Mouse (Mus musculus): Measurements from ENCODE around the gene Nup88.

The Nup88 gene

GRCm38 (mm10) chr11:70969821-70970559 is at the start of gene Nup88, which contains the start of gene Rpain:
Gene Nup88 (minus strand): TSS chr11:70969973.
Gene Rpain (plus strand): TSS chr11:70970213.
- DNase-seq (ENCODE audit: low read depth, low spot score), result peak; percentile 97

DNA sequence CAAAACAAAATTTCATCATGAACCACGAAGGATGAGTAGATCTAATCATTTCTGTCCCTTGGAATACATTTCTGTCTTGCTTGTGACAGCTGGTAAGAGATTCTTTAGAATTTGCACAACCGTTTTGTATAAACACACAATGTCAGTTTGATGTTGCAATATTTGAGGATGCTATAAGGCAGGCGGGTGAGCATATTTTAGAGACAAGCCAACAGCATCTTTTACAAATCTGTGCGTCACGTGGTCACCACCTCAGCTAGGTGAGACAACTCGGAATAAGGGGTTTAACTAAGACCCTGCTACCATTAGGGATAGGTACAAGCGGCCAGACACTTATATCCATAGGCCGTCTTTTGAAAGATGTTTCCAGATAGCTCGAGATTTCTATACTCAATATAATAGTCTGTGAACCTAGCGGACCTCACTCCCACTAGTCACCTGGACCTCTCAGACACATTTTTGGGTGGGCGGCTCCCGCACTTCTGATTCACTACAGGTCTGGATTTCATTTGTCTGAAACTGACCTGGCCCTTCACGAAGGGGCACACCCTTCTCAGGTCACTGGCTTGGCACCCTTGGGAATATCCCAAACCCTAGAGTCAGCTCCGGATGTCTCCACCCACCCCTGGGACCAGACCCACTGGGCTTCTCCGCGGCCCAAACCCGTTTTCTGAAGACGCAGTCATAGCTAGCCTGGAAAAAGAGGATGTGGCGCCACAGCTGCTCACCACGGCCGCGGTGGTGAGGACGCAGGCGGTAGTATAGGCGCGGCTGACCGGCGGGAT is 48.8 kb upstream of the Nup88 start:
- no peak for DNase-seq (ENCODE audit: low read depth, low spot score)

DNA sequence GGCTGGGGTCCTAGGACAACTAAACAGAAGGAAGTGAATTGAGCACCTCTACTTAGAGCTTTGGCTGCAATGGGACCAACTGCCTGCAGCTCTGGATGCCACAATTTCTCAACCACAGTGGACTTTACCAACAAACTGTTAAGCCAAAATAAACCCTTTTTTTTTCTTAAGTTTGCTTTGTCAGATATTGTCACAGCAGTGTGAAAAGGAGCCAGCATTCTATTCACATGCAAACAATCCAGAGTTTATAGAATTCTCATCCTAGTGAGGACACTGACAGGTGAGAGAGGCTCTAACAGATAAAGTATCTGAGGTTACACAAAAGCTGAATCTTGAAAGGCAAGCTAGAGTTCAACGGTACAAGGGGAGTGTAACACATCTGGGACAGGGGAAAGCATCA is 47.3 kb upstream of the Nup88 start:
- no peak for DNase-seq (ENCODE audit: low read depth, low spot score)

DNA sequence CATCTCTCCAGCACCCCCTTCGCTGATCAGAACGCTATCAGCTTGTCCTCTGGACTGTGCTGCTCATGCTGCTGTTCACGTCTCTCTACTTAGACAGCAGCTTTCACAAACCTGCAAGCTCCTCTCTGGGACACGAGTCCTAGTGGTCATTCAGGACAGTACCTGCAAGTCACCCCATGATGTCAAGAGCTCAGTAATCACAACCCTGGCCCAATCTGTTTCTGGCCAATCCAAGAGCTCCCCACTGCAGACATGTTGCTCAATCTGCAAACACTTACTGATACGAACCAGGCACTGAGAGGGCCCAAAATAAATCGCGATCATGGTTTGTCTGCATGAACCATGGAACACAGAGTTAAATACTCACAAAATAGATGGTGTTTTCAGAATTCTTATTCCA is 43.0 kb upstream of the Nup88 start:
- DNase-seq (ENCODE audit: low read depth, low spot score), result no peak

GRCm38 (mm10) chr11:71008321-71008720 is 38.5 kb upstream of the Nup88 start:
- DNase-seq (ENCODE audit: low read depth, low spot score), result no peak

DNA sequence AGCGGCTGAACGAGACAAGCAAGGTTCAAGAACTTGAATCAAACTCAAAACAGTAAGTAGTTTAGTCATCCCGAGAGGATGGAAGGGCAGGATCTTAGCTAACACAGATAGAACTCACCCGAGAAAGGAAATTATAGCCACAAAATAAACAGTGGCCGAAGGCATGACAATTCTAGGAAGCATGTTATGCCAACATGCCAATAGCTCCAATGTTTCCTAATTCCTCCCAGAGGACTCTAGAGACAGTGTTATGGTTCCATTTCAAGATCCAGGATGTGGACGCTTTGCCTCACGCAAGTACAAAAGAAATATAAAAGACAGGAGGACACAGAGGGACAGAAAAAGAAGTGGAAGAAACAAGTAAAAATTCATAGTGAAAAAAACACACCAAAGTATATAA is 38.1 kb upstream of the Nup88 start:
- DNase-seq (ENCODE audit: low read depth, low spot score), result no peak

GRCm38 (mm10) chr11:71007026-71007425 is 37.3 kb upstream of the Nup88 start:
- no peak for DNase-seq (ENCODE audit: low read depth, low spot score)

GRCm38 (mm10) chr11:71005046-71005445 is 35.3 kb upstream of the Nup88 start:
- DNase-seq (ENCODE audit: low read depth, low spot score), result peak; percentile 21

DNA sequence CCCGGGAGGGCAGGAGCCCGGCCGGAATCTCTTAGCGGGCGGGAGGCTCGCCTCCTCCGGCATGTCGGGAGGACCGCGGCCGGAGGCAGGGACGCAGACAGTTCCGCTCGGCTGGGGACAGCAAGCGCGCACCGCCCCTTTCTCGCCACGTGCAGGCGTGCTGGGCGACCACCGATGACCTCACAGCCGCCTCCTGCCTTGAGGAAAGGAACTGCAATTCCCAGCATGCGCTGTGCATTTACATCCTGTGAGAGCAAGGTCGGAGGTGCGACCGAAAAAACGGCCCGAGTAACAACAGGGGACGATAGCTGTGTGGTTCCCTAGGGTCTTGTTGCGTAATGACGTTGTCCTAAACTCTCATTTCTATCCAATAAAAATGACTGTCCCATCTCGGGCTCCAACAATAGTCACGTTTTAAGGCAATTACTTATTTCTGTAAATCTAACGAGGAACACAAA is 34.6 kb upstream of the Nup88 start, which contains the start of gene Dhx33:
Dhx33 (minus strand) TSS at position 122 of the 458 bp plus-strand sequence.
- DNase-seq (ENCODE audit: low read depth, low spot score), result peak; percentile 98

DNA sequence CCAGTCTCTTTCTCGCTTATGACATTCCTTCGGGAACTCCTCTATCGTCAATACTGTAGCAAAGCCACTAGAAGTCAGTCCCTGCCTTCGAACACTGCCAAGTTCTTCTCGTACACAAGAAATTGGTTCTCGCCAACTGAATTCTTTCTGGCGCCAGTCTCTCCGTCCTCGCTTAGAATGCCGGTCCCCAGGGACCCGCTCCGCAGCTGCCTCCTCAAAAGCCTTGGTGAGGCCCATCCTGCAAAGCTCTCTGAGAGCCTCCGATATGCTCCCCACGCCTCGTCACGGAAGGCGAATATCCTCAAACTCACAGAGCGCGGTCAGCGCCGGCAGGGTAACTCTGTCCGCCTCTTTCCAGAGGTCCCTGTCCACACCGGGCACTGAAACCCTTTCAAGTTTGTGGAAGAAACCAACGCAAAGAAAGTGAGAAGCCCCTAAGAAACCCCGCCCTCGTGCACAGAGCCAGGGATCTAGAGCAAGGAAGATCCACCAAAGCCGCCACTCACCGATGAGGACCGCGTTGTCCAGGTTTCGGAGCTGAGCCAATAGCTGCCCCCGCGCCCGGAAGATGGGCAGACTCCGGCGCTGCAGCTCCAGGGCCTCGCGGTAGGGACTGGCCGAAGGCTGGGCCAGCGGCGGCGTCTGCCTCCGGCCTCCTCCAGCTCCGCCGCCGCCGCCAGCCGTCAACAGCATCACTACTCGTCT is 34.0 kb upstream of the Nup88 start:
- DNase-seq (ENCODE audit: low read depth, low spot score), result peak; percentile 27

DNA sequence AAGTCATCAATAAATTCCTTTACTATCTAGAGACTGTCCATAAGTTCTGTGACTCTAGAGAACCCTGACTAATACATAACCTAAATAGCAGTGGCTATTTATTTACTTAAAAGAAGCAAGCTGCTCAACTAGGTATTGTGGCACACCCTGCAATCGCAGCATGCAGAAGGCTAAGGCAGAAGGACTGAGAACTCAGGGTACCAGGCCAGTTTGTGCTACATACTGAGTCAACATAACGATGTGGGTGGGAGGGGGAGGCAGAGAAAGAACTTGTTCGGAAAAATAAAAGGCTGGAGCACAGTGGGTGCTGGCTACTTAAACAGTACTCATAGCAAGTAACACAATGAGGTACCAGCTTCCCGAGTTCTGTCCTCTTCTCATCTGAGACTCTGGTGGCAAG is 31.4 kb upstream of the Nup88 start:
- no peak for DNase-seq (ENCODE audit: low read depth, low spot score)

- peak; percentile 95 for DNase-seq (ENCODE audit: low read depth, low spot score)
These were observed 12.9 kb upstream of the Nup88 start, which contains the start of gene C1qbp for GRCm38 (mm10) chr11:70982557-70983228. Gene C1qbp (minus strand): TSS chr11:70983026.

GRCm38 (mm10) chr11:70982030-70982429 is 12.3 kb upstream of the Nup88 start:
- no peak for DNase-seq (ENCODE audit: low read depth, low spot score)

DNA sequence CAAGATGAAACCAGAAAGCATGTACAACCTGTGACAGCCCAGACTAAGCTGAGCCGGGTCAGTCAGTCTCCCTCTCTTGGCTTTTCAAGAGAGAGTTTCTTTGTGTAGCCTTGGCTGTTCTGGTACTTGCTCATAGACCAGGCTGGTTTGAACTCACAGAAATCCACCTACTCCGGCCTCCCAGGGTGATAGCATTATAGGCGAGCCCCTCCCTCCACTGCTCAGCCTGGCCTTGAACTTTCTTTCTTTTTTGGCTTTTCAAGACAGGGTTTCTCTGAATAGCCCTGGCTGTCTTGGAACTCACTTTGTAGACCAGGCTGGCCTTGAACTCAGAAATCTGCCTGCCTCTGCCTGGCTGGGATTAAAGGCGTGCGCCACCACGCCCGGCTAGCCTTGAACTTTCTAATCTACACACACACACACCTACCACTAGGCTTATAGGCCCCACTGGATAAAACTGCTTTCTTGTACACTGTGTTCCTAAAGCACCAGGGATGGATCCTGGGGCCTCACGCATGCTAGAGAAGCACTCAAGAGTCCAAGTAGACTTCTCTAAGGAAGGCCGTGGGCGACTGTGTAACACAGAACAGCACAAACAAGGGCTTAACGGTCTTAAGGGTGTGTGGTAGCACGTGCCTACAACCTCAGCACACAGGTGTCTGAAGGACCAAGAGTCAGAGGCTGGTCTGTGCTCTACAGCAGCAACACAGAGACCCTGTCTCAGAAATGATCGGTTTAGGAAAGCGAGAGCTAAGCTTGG is 11.2 kb upstream of the Nup88 start:
- no peak for DNase-seq (ENCODE audit: low read depth, low spot score)

GRCm38 (mm10) chr11:70980232-70980631 is 10.5 kb upstream of the Nup88 start:
- no peak for DNase-seq (ENCODE audit: low read depth, low spot score)

GRCm38 (mm10) chr11:70977293-70977692 is 7.5 kb upstream of the Nup88 start:
- DNase-seq (ENCODE audit: low read depth, low spot score), result no peak

DNA sequence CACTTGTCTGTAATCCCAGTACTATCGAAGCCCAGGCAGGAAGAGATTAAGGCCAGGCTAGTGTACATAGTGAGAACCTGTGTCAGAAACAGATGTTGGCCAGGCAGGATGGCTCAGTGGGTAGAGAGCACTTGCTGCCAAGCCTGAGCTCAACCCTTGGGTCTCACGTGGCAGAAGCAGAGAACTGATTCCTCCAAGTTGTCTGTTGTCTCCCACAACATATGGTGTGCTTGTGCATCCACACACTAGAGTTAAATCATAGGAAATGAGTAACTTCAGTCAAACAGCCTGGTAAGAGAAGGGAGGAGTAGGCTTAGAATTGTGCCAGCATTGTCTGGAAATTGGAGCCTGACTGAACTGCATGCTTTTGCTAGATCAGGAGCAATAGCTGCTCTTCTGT is 5.4 kb upstream of the Nup88 start:
- no peak for DNase-seq (ENCODE audit: low read depth, low spot score)

GRCm38 (mm10) chr11:70973947-70974346 is 4.2 kb upstream of the Nup88 start:
- peak; percentile 32 for DNase-seq (ENCODE audit: low read depth, low spot score)

DNA sequence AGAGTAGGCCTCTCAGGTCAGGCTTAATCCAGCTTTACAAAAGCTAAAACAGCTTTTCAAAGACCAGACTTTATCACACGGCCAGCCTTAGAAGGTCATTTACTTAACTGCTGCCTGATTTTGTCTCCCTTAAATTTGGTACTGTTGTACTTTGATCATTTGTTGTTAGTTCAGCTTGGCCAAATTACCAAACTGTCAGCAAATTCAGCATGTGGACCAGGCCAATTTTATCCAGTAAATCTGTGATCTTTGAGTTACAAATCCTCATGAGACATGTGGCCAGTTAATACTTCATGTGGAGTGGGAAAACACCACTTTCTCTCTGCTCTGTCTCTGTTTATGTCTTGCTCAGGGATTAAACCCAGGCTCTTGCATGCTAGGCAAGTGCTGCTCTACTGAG is 2.8 kb upstream of the Nup88 start:
- DNase-seq (ENCODE audit: low read depth, low spot score), result no peak

Measured in CD4-positive, CD25-positive, alpha-beta regulatory T cell, adult 2 months (primary cell).